ENCODE assay signal across 12 mouse cellular contexts in genomic region chr8:47764068-47764467, GRCm38 (mm10). TPM values are rescaled to one million over a fixed set of nuclear protein-coding genes. Genes with fewer than 3 reads are reported as not detected.
A peak's percentile ranks its signal among the peaks of the same experiment; 100 is the strongest.
DNase-seq lines count a peak whose midpoint lies in the region; ATAC-seq and TF ChIP-seq lines count a peak whose summit lies in the region.
"Had no signal": no experiment of that assay in that cellular context is flagged by ENCODE, and none has a peak within 500 bp of the region (broad histone marks: within the 10 kb centered on the region; RNA-seq: fewer than 3 reads in every experiment).

No protein-coding gene starts in this region.

- no peaks in the 10 kb centered on the region for H3K27me3 ChIP-seq in neural tube, embryonic 11.5 days (ENCODE audit: control insufficient read depth, insufficient read depth, low read length)
- no peaks in the 10 kb centered on the region; the same call in 1 of the 2 replicates for H3K27me3 ChIP-seq in lung, embryonic 16.5 days (ENCODE audit: control insufficient read depth, insufficient read depth, low read depth, low read length)
- H3K27me3 ChIP-seq in stomach, embryonic 16.5 days (ENCODE audit: control insufficient read depth, insufficient read depth, low read length): no peaks in the 10 kb centered on the region

- intact Hi-C loops in gastrocnemius, adult 2 months (cut with DNase I): no loop called here

- ATAC-seq in neural tube, embryonic 11.5 days (ENCODE audit: insufficient read depth, low FRiP score, low TSS enrichment): no peak
- ATAC-seq in lung, embryonic 16.5 days (ENCODE audit: low read depth): peak; percentile 81
- ATAC-seq in stomach, embryonic 16.5 days (ENCODE audit: insufficient read depth, low FRiP score): peak; percentile 89
- ATAC-seq: forebrain, embryonic 14.5 days had no signal

- peak overlapping the region; percentile 3; the same call in 1 of the 2 replicates for H3K4me2 ChIP-seq in neural tube, embryonic 11.5 days (ENCODE audit: low read depth)
- peak overlapping the region; percentile 37 for H3K4me2 ChIP-seq in lung, embryonic 16.5 days (ENCODE audit: low read depth, low read length)
- H3K4me2 ChIP-seq in stomach, embryonic 16.5 days (ENCODE audit: low read depth, low read length): peak overlapping the region; percentile 32

- 0 out of 2 replicates have a peak, but pooled peaks cover 2% of the 10 kb centered on the region for H3K4me1 ChIP-seq in neural tube, embryonic 11.5 days (ENCODE audit: control insufficient read depth, insufficient read depth, low read length)
- peaks cover 6% of the 10 kb centered on the region for H3K4me1 ChIP-seq in lung, embryonic 16.5 days (replicated peaks; ENCODE audit: control insufficient read depth, insufficient read depth, low read length)
- H3K4me1 ChIP-seq in stomach, embryonic 16.5 days (ENCODE audit: control insufficient read depth, insufficient read depth, low read length): 0 out of 2 replicates have a peak, but pooled peaks cover 5% of the 10 kb centered on the region

- no peaks in the 10 kb centered on the region for H3K9me3 ChIP-seq in neural tube, embryonic 11.5 days (ENCODE audit: control insufficient read depth, low read length)
- no peaks in the 10 kb centered on the region for H3K9me3 ChIP-seq in lung, embryonic 16.5 days (ENCODE audit: control insufficient read depth, low read length)
- H3K9me3 ChIP-seq in stomach, embryonic 16.5 days (replicated peaks; ENCODE audit: control insufficient read depth, low read length): no peaks in the 10 kb centered on the region

- 48% methylated on average over 11 of the region's 11 CpGs for WGBS in neural tube, embryonic 11.5 days
- 30% methylated on average over 11 of the region's 11 CpGs for WGBS in lung, embryonic 16.5 days
- 36% methylated on average over 11 of the region's 11 CpGs for WGBS in stomach, embryonic 16.5 days

- no peak overlapping the region for H3K9ac ChIP-seq in neural tube, embryonic 11.5 days (ENCODE audit: low read length)
- no peak overlapping the region for H3K9ac ChIP-seq in lung, embryonic 16.5 days (ENCODE audit: low read length)
- no peak overlapping the region for H3K9ac ChIP-seq in stomach, embryonic 16.5 days (ENCODE audit: low read length)

- no peaks in the 10 kb centered on the region for H3K36me3 ChIP-seq in neural tube, embryonic 11.5 days (ENCODE audit: control insufficient read depth, insufficient read depth, low read length)
- H3K36me3 ChIP-seq in lung, embryonic 16.5 days (ENCODE audit: control insufficient read depth, insufficient read depth, low read length): no peaks in the 10 kb centered on the region
- no peaks in the 10 kb centered on the region for H3K36me3 ChIP-seq in stomach, embryonic 16.5 days (ENCODE audit: control insufficient read depth, insufficient read depth, low read length)

- no peak for TF ChIP-seq CTCF in gastrocnemius, adult 2 months (IDR thresholded peaks at IDR 0.05)

- DNase-seq in gastrocnemius, adult 2 months: no peak
- no peak for DNase-seq in gastrocnemius, adult 8-10 months (ENCODE audit: low spot score in 2 of 2)
- DNase-seq in neural tube, embryonic 11.5 days (ENCODE audit: low spot score): no peak
- no peak for DNase-seq in neural tube, embryonic 10.5 days (ENCODE audit: extremely low spot score, low spot score)
- DNase-seq in thymus, postnatal 36 days: no peak
- no peak for DNase-seq in adrenal gland, postnatal 36 days
- DNase-seq: B cell, adult 2 months had no signal

- H3K27ac ChIP-seq in gastrocnemius, adult 2 months: peak overlapping the region; percentile 65
- no peak overlapping the region for H3K27ac ChIP-seq in neural tube, embryonic 11.5 days (ENCODE audit: low read depth, low read length)
- H3K27ac ChIP-seq in lung, embryonic 16.5 days (ENCODE audit: low read length): no peak overlapping the region
- peak overlapping the region; percentile 0; the same call in 1 of the 2 replicates for H3K27ac ChIP-seq in stomach, embryonic 16.5 days (ENCODE audit: low read length)
- H3K27ac ChIP-seq: macrophage had no signal

- H3K4me3 ChIP-seq in gastrocnemius, adult 2 months: peak overlapping the region; percentile 59
- H3K4me3 ChIP-seq in neural tube, embryonic 11.5 days (ENCODE audit: low read depth, low read length): no peak overlapping the region
- peak overlapping the region; percentile 7 for H3K4me3 ChIP-seq in lung, embryonic 16.5 days (ENCODE audit: low read length)
- no peak overlapping the region for H3K4me3 ChIP-seq in stomach, embryonic 16.5 days (replicated peaks; ENCODE audit: low read length)

RNA-seq across cellular contexts. Expression of gene Cdkn2aip, which starts 50.3 kb away (rescaled TPM):
- 1 to 10 TPM; 5.0 to 5.2 TPM for total RNA-seq in gastrocnemius, adult 2 months (2021)
- total RNA-seq in gastrocnemius, adult 8-10 months (2022): 1 to 10 TPM; 5.0 to 5.9 (median 5.1) TPM
- 42.6 and 43.6 TPM in 2 replicates for polyA plus RNA-seq in neural tube, embryonic 11.5 days (2014; fragmentation: Nextera tagmentation; extraction: Ambion mirVana)
- 23.4 and 26.1 TPM in 2 replicates for polyA plus RNA-seq in lung, embryonic 16.5 days (2015; fragmentation: Nextera tagmentation; extraction: Ambion mirVana)
- 18.6 and 18.8 TPM in 2 replicates for polyA plus RNA-seq in stomach, embryonic 16.5 days (2015; fragmentation: Nextera tagmentation; extraction: Ambion mirVana)
- total RNA-seq in adrenal gland, postnatal 36 days (2021): 10 to 100 TPM; 13.9 to 16.2 TPM

RNA-seq across cellular contexts. Expression of gene Cldn24, which starts 57.9 kb away (rescaled TPM):
- total RNA-seq in gastrocnemius, adult 2 months (2021): not detected
- not detected for total RNA-seq in gastrocnemius, adult 8-10 months (2022)
- polyA plus RNA-seq in neural tube, embryonic 11.5 days (2014; fragmentation: Nextera tagmentation; extraction: Ambion mirVana): not detected in 2 replicates
- polyA plus RNA-seq in lung, embryonic 16.5 days (2015; fragmentation: Nextera tagmentation; extraction: Ambion mirVana): not detected in 2 replicates
- polyA plus RNA-seq in stomach, embryonic 16.5 days (2015; fragmentation: Nextera tagmentation; extraction: Ambion mirVana): not detected in 2 replicates
- not detected for total RNA-seq in adrenal gland, postnatal 36 days (2021)
- polyA plus RNA-seq: cerebellum, adult 2 months; forebrain, embryonic 14.5 days; macrophage had no signal

Comparison
In these comparisons a context has a peak if more than half of its experiments do, and no peak if none do; other contexts are left out.
1. H3K27ac ChIP-seq: peak in gastrocnemius, adult 2 months (single experiment) and stomach, embryonic 16.5 days (single experiment); none in neural tube, embryonic 11.5 days (single experiment) and lung, embryonic 16.5 days (single experiment).
2. H3K4me3 ChIP-seq: peak in gastrocnemius, adult 2 months (single experiment) and lung, embryonic 16.5 days (single experiment); none in neural tube, embryonic 11.5 days (single experiment) and stomach, embryonic 16.5 days (single experiment).
3. Peak in every context shown above with its lines, with median percentiles within 50 percentile points of each other: H3K4me2 ChIP-seq.